Mouse (Mus musculus) neural tube, embryonic 11.5 days (tissue): ENCODE data around the gene Cpvl. TPM values are rescaled to one million over a fixed set of nuclear protein-coding genes. Genes with fewer than 3 reads are reported as not detected.

Experiments used
- ATAC-seq: fragments of 200-750 bp; cut with Nextera tagmentation; 2 replicates; pipeline ENCODE4 v1.8.0; 2017; ENCODE audit warnings: moderate number of reproducible peaks, mild to moderate bottlenecking, moderate TSS enrichment, moderate library complexity; ENCODE audit not compliant: insufficient read depth, low FRiP score, low TSS enrichment
- DNase-seq: peaks from one replicate; pipeline ENCODE4 v3.0.0-alpha.2; 2015; ENCODE audit warnings: low spot score
- H3K27ac ChIP-seq: fragments of 300-500 bp; sonication (generic); 2 replicates; pipeline ENCODE4 v1.5.1; 2014; ENCODE audit warnings: low read depth, mild to moderate bottlenecking, low read length
- H3K27me3 ChIP-seq: fragments of 300-500 bp; sonication (generic); 2 replicates; pipeline ENCODE4 v1.6.1; 2014; ENCODE audit warnings: mild to moderate bottlenecking, low read length, mixed read lengths; ENCODE audit not compliant: control insufficient read depth, insufficient read depth
- H3K36me3 ChIP-seq: fragments of 300-500 bp; sonication (generic); 2 replicates; pipeline ENCODE4 v1.6.1; 2014; ENCODE audit warnings: mild to moderate bottlenecking, low read length, moderate library complexity, mixed read lengths; ENCODE audit not compliant: control insufficient read depth, insufficient read depth
- H3K4me1 ChIP-seq: fragments of 300-500 bp; sonication (generic); 2 replicates; pipeline ENCODE4 v1.6.1; 2014; ENCODE audit warnings: low read length, mixed read lengths; ENCODE audit not compliant: control insufficient read depth, insufficient read depth
- H3K4me2 ChIP-seq: fragments of 300-500 bp; sonication (generic); 2 replicates; pipeline ENCODE4 v1.6.1; 2014; ENCODE audit warnings: low read depth, mild to moderate bottlenecking, moderate library complexity
- H3K4me3 ChIP-seq: fragments of 300-500 bp; sonication (generic); 2 replicates; pipeline ENCODE4 v1.5.1; 2014; ENCODE audit warnings: low read depth, low read length
- H3K9ac ChIP-seq: fragments of 300-500 bp; sonication (generic); 2 replicates; pipeline ENCODE4 v1.6.1; 2014; ENCODE audit warnings: mild to moderate bottlenecking, low read length
- H3K9me3 ChIP-seq: fragments of 300-500 bp; sonication (generic); 2 replicates; pipeline ENCODE4 v1.6.1; 2016; ENCODE audit warnings: low read length; ENCODE audit not compliant: control insufficient read depth
- WGBS: fragments of 180-500 bp; shearing (Covaris S2); extraction: QIAGEN DNeasy Blood & Tissue Kit; methylation state at CpG from one replicate; pipeline ENCODE4 v1.1.7; 2014; 5-methylcytosine and 5-hydroxymethylcytosine counted together
- polyA plus RNA-seq: library from polyadenylated mRNA; unstranded; fragments of >200 nt; fragmentation: Nextera tagmentation; extraction: Ambion mirVana; gene quantifications from 2 replicates; pipeline ENCODE4 v1.2.1, GENCODE M21; 2014

The Cpvl gene
- polyA plus RNA-seq, 1 experiment from 2014 or later = not detected

DNA sequence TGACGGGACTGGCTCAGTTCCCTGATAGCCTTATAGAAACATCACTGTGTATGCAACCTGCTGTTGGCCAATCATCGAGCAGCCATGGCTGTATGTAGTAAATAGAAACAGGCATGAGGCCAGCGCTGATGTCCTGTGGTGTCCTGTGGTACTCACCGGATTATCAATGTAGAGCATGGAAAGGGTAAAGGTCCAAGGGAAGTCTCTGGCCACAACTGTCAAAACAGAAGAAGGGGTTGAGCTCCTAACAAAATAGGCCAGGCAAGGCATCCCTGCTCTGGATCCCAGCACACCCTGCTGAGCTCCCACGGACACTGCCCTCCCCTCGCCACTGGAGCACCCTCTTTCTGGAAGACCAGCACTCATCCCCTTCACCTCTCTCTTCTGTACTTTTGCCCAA is 25.1 kb downstream of the Cpvl start:
- no peaks in the 10 kb centered on the region for H3K36me3 ChIP-seq
- H3K27ac ChIP-seq = no peak overlapping the region
- no peak for ATAC-seq
- H3K4me1 ChIP-seq = no peaks in the 10 kb centered on the region
- 86% methylated on average over 6 of the region's 6 CpGs for WGBS
- H3K9me3 ChIP-seq = no peaks in the 10 kb centered on the region
- no peak overlapping the region for H3K4me2 ChIP-seq
- no peak for DNase-seq
- no peak overlapping the region for H3K4me3 ChIP-seq
- no peak overlapping the region for H3K9ac ChIP-seq
- H3K27me3 ChIP-seq = no peaks in the 10 kb centered on the region

DNA sequence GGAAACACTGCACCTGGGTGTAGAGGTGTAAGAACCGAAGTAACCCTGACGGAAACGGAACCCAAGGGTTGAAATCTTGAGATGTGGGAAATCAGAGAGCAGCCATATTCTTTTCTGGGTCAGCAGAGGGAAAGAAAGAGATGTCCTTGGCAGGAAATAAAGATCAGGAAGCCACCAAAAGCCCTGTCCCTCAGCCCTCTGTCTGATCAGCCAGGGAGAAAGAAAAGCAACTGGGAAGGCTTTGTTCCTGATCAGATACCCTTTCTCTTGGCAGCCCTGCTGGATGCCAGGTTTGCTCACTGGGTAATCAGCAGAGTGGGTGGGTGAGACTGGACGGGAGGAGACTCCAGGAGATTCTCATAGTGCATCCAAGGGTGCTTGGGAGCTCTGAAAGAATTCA is 27.1 kb downstream of the Cpvl start:
- DNase-seq (no peak), ATAC-seq (no peak)
- Histone ChIP-seq H3K4me1 (no peaks in the 10 kb centered on the region), H3K4me2 (no peak overlapping the region), H3K9ac (no peak overlapping the region), H3K27me3 (no peaks in the 10 kb centered on the region), H3K4me3 (no peak overlapping the region), H3K36me3 (no peaks in the 10 kb centered on the region), H3K27ac (no peak overlapping the region), H3K9me3 (no peaks in the 10 kb centered on the region)
- WGBS = 74% methylated on average over 4 of the region's 4 CpGs

DNA sequence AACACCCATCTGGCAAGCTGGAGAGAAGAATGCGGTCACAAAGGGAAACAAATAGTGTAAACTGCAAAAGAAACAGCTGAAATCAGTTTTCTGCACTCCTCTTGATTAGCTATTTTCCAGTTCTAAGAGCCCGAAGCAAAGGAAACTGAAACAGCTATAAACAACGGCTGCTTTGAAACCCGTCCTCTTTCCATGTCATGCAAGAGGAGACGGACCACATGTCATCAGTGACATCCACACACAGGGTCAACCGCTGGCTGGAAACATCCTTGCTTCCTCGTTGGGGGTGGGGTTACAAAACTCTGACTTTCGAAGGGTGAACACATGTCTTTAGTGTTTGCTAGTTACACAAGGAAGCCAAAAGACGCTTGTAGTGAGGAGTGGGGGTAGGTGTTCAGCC is 27.6 kb downstream of the Cpvl start:
- Histone ChIP-seq H3K9me3 (no peaks in the 10 kb centered on the region), H3K9ac (no peak overlapping the region), H3K36me3 (no peaks in the 10 kb centered on the region), H3K4me1 (no peaks in the 10 kb centered on the region), H3K27ac (no peak overlapping the region), H3K4me3 (no peak overlapping the region), H3K4me2 (no peak overlapping the region), H3K27me3 (no peaks in the 10 kb centered on the region)
- 50% methylated on average over 9 of the region's 9 CpGs for WGBS
- DNase-seq (no peak), ATAC-seq (no peak)

DNA sequence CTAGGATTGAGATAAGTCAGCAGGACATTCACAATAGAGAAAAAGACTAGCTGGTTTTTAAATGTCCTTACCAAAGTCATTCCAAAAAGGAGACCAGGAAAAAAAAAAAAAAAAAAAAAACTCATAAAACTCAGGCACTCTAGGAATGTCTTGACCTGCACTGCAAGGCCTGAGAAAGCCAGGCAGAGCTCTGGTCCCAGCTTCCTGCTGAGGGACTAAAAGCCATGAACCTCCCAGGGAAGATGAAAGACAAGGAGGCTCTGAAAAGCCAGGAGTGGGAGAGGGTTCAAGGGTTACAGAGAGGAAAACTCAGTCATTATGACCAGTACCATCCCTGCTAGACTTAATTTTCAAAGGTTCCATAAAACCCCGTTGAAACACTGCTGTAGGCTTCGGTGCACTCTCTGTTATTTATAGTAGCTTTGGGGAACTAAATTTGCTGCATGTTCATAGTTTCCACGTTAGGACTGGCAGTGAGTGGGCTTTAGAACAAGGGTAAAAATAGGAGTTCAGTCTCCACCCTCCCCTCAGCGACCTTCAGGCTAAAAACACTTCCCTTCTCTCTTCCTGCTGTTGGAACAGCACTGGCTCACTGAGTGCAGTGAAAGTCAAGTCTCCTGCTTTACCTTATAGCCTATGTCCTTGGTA is 30.0 kb downstream of the Cpvl start:
- ATAC-seq = no peak

DNA sequence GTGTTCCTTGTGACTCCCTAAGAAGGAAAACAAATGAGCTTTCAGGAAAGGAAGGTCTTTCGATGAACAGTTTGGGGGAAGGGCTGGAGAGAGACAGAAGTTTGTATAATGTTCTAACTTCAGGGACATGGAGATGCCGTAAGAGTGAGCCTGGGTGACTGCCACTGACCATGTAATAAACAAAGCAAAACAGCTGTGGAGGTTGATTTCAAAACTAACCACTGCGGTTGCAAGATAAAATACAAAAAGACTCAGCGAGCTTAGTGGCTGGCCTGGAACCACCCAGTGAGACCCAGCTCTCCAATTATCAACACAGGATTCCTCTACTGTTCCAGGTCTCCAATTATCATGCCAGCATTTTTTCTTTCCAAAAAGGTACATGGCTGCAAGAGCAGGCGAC is 33.6 kb downstream of the Cpvl start:
- Histone ChIP-seq H3K4me3 (no peak overlapping the region), H3K9ac (no peak overlapping the region), H3K4me2 (no peak overlapping the region), H3K9me3 (no peaks in the 10 kb centered on the region), H3K27me3 (no peaks in the 10 kb centered on the region), H3K4me1 (no peaks in the 10 kb centered on the region), H3K36me3 (no peaks in the 10 kb centered on the region), H3K27ac (no peak overlapping the region)
- DNase-seq (no peak), ATAC-seq (no peak)
- WGBS = 92% methylated on average over 5 of the region's 5 CpGs

More for the DNA sequence above, 30.0 kb downstream of the Cpvl start:
- DNase-seq = no peak
- H3K9me3 ChIP-seq = no peaks in the 10 kb centered on the region
- 28% methylated on average over 4 of the region's 4 CpGs for WGBS
- no peak overlapping the region for H3K27ac ChIP-seq
- H3K4me1 ChIP-seq = no peaks in the 10 kb centered on the region
- no peaks in the 10 kb centered on the region for H3K36me3 ChIP-seq
- H3K4me3 ChIP-seq = no peak overlapping the region
- H3K4me2 ChIP-seq = no peak overlapping the region
- H3K27me3 ChIP-seq = no peaks in the 10 kb centered on the region
- H3K9ac ChIP-seq = no peak overlapping the region

DNA sequence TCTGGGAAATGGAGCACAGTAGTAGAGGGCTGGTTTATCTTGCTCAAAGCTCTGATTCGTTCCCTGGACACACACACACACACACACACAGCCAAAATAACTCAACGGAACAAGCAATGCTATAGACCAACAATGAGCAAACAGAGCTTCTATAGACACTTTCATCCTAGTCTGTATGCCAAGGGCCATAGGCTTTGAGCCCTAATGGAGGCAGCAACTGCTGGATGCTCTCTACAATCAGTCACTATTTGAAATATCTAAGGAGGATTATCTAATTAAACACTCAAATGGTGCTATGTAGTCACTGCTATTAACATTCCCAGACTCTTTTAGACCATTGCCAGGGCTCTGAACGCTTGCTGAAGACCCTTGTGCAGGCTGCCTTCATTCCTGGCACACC is 34.1 kb downstream of the Cpvl start:
- Histone ChIP-seq H3K9ac (no peak overlapping the region), H3K4me1 (no peaks in the 10 kb centered on the region), H3K4me2 (no peak overlapping the region), H3K9me3 (no peaks in the 10 kb centered on the region), H3K27ac (no peak overlapping the region), H3K4me3 (no peak overlapping the region), H3K36me3 (no peaks in the 10 kb centered on the region), H3K27me3 (no peaks in the 10 kb centered on the region)
- whole genome bisulfite sequencing = 82% methylated on average over 3 of the region's 3 CpGs
- DNase-seq (no peak), ATAC-seq (no peak)

DNA sequence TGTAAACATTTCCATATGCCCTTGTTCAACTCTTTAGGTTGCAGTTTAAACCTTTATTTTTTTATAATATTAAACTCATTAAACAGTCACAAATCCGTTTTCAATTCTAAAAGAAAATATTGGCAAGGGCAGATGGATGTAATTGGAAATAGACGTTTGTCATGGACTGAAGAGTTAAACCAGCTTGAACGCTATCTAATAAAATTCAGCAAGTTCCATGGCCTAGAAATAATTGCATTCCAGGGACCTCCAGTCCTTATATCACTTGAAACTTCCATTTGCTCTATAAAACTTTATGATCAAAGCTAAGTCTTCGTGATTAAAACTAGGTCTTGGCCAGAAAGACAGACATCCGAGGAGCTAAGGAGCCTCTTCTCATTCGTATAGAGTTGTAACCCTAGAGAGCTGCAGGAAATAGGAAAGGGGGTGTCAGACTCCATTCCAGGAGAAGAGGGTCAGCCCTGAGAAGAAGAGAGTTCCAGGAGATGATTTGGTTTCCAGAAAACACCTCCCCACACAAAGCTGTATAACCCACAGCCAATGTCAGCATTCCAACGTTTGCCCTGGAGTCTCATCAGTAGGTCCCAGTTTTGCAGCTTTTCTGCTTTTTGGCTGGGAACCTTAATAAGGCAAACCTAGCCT is 36.2 kb downstream of the Cpvl start:
- H3K4me1 ChIP-seq = 0 out of 2 replicates have a peak, but pooled peaks cover 2% of the 10 kb centered on the region
- no peak overlapping the region for H3K9ac ChIP-seq
- DNase-seq (no peak), ATAC-seq (no peak)
- H3K36me3 ChIP-seq = no peaks in the 10 kb centered on the region
- H3K4me2 ChIP-seq = no peak overlapping the region
- 82% methylated on average over 7 of the region's 7 CpGs for WGBS
- no peak overlapping the region for H3K27ac ChIP-seq
- H3K9me3 ChIP-seq = no peaks in the 10 kb centered on the region
- no peaks in the 10 kb centered on the region for H3K27me3 ChIP-seq
- H3K4me3 ChIP-seq = no peak overlapping the region

DNA sequence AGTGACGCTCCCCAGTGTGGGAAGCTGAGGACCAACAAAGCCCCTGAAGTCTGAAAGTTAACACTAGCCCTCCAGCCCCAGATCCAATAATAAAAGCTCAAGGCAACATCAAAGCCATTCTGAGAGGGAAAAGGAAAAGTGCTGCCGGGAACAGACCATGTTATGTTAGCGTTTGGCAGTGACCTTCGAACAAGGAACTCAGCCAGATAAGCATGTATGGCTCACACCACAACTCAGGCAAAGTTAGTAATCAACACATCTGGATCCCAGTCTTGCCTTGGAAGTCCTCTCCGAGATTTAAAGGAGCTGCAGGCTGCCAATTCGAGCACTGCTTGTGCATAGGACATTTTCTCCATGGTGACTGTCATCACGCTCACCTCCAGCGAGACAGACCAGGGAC is 38.7 kb downstream of the Cpvl start:
- ATAC-seq = no peak
- WGBS = 50% methylated on average over 8 of the region's 8 CpGs
- H3K4me2 ChIP-seq = no peak overlapping the region

DNA sequence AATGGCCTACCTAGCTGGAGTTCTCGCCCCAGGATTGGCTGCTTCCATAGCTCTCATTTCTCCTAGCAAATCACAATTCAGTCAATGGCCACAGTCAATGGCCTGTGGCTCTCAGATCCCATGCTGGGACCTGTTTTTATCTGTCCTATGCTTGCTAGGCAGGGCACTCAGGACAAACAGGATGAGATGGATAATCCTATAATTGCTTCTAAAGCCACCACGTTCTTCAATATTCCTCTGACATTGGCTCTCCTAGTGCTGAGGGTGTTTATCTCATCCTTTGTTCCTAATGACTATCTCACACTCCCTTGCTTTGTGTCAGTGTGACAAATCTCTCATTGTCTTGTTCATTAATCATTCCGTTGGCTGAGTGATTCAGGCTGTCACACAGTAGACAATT is 39.5 kb downstream of the Cpvl start:
- ATAC-seq (no peak), DNase-seq (peak; percentile 17)
- Histone ChIP-seq H3K4me2 (no peak overlapping the region), H3K36me3 (no peaks in the 10 kb centered on the region), H3K4me3 (no peak overlapping the region), H3K9me3 (no peaks in the 10 kb centered on the region), H3K9ac (no peak overlapping the region), H3K4me1 (0 out of 2 replicates have a peak, but pooled peaks cover 2% of the 10 kb centered on the region), H3K27me3 (no peaks in the 10 kb centered on the region), H3K27ac (no peak overlapping the region)
- 19% methylated on average over 3 of the region's 3 CpGs for WGBS

More for the DNA sequence above, 38.7 kb downstream of the Cpvl start:
- no peak overlapping the region for H3K9ac ChIP-seq
- no peak for DNase-seq
- no peak overlapping the region for H3K27ac ChIP-seq
- no peaks in the 10 kb centered on the region for H3K36me3 ChIP-seq
- no peaks in the 10 kb centered on the region for H3K9me3 ChIP-seq
- no peaks in the 10 kb centered on the region for H3K27me3 ChIP-seq
- H3K4me3 ChIP-seq = no peak overlapping the region
- 0 out of 2 replicates have a peak, but pooled peaks cover 2% of the 10 kb centered on the region for H3K4me1 ChIP-seq
